Mouse (Mus musculus): ENCODE measurements around the gene B3gnt3. TPM values are rescaled to one million over a fixed set of nuclear protein-coding genes. Genes with fewer than 3 reads are reported as not detected.
A peak's percentile ranks its signal among the peaks of the same experiment; 100 is the strongest.

B3gnt3 gene
- total RNA-seq, 1 experiment: 1.3 TPM

GRCm38 (mm10) chr8:71692509-71692908 is 9.1 kb downstream of the B3gnt3 start:
- Histone ChIP-seq H3K9ac (ENCODE audit: insufficient read depth, low read depth, low read length, poor library complexity, severe bottlenecking) (no peak overlapping the region; the same call in 1 of the 2 replicates), H3K4me1 (ENCODE audit: control insufficient read depth in 2 of 2, insufficient read depth in 2 of 2, low read length in 2 of 2, poor library complexity in 1 of 2) (peaks cover 0 to 31% of the 10 kb centered on the region in 2 experiments; a peak in 2 of 4 replicates), H3K9me3 (ENCODE audit: control insufficient read depth, insufficient read depth, low read depth, low read length) (no peaks in the 10 kb centered on the region), H3K4me3 (ENCODE audit: insufficient read depth in 1 of 2, low read depth in 1 of 2, low read length in 2 of 2, poor library complexity in 1 of 2, severe bottlenecking in 1 of 2) (peak overlapping the region; percentile 13 to 56; a peak in 3 of 4 replicates), H3K36me3 (ENCODE audit: control insufficient read depth, insufficient read depth, low read length, poor library complexity, severe bottlenecking) (no peaks in the 10 kb centered on the region), H3K27ac (ENCODE audit: insufficient read depth, low read depth, low read length, poor library complexity, severe bottlenecking) (no peak overlapping the region)
- TF ChIP-seq ZC3H11A (IDR thresholded peaks at IDR 0.05; ENCODE audit: borderline replicate concordance, low read depth, low read length): no peak
- TF ChIP-seq ZNF384 (IDR thresholded peaks at IDR 0.05; ENCODE audit: low read depth, low read length): no peak
- in situ Hi-C loops (cut with MboI; ENCODE audit: low sequenced_read_pairs in 2 of 2, unreplicated experiment in 2 of 2): no loop called here
- DNase-seq (ENCODE audit: low read depth, low spot score): no peak

GRCm38 (mm10) chr8:71689028-71689427 is 12.6 kb downstream of the B3gnt3 start, which contains the start of gene Insl3:
Gene Insl3, plus strand, starts transcription at chr8:71689214.
- DNase-seq (ENCODE audit: low read depth, low spot score): no peak
- Histone ChIP-seq H3K36me3 (ENCODE audit: control insufficient read depth, insufficient read depth, low read length, poor library complexity, severe bottlenecking) (0 out of 2 replicates have a peak, but pooled peaks cover 2% of the 10 kb centered on the region), H3K9ac (ENCODE audit: insufficient read depth, low read depth, low read length, poor library complexity, severe bottlenecking) (peak within 1 kb of the TSS; percentile 25; the same call in 1 of the 2 replicates), H3K4me3 (ENCODE audit: insufficient read depth in 1 of 2, low read depth in 1 of 2, low read length in 2 of 2, poor library complexity in 1 of 2, severe bottlenecking in 1 of 2) (peak within 1 kb of the TSS; percentile 9 to 54; a peak in 3 of 4 replicates), H3K4me1 (ENCODE audit: control insufficient read depth in 2 of 2, insufficient read depth in 2 of 2, low read length in 2 of 2, poor library complexity in 1 of 2) (peaks cover 0 to 47% of the 10 kb centered on the region in 2 experiments; a peak in 2 of 4 replicates), H3K27ac (ENCODE audit: insufficient read depth, low read depth, low read length, poor library complexity, severe bottlenecking) (no peak within 1 kb of the TSS), H3K9me3 (ENCODE audit: control insufficient read depth, insufficient read depth, low read depth, low read length) (no peaks in the 10 kb centered on the region)
- TF ChIP-seq HCFC1 (IDR thresholded peaks at IDR 0.05; ENCODE audit: borderline replicate concordance, insufficient read depth, low read length) (no peak), ZC3H11A (IDR thresholded peaks at IDR 0.05; ENCODE audit: borderline replicate concordance, low read depth, low read length) (no peak)
- in situ Hi-C loops (cut with MboI; ENCODE audit: low sequenced_read_pairs in 2 of 2, unreplicated experiment in 2 of 2): no loop called here

- in situ Hi-C loops (cut with MboI; ENCODE audit: low sequenced_read_pairs in 2 of 2, unreplicated experiment in 2 of 2): no loop called here
- Histone ChIP-seq H3K27ac (ENCODE audit: insufficient read depth, low read depth, low read length, poor library complexity, severe bottlenecking) (no peak overlapping the region), H3K4me3 (ENCODE audit: insufficient read depth in 1 of 2, low read depth in 1 of 2, low read length in 2 of 2, poor library complexity in 1 of 2, severe bottlenecking in 1 of 2) (no peak overlapping the region; a peak in 1 of 4 replicates), H3K36me3 (ENCODE audit: control insufficient read depth, insufficient read depth, low read length, poor library complexity, severe bottlenecking) (peaks cover 8% of the 10 kb centered on the region; the same call in 1 of the 2 replicates), H3K9ac (ENCODE audit: insufficient read depth, low read depth, low read length, poor library complexity, severe bottlenecking) (no peak overlapping the region), H3K4me1 (ENCODE audit: control insufficient read depth in 2 of 2, insufficient read depth in 2 of 2, low read length in 2 of 2, poor library complexity in 1 of 2) (peaks cover 0 to 37% of the 10 kb centered on the region in 2 experiments; a peak in 2 of 4 replicates), H3K9me3 (ENCODE audit: control insufficient read depth, insufficient read depth, low read depth, low read length) (no peaks in the 10 kb centered on the region)
- no peak for TF ChIP-seq CHD2 (IDR thresholded peaks at IDR 0.05; ENCODE audit: low read depth, low read length)
- no peak for TF ChIP-seq ZNF384 (IDR thresholded peaks at IDR 0.05; ENCODE audit: low read depth, low read length)
- no peak for TF ChIP-seq MAFK (IDR thresholded peaks at IDR 0.05; ENCODE audit: insufficient read depth, low read depth, low read length)
- no peak for TF ChIP-seq HCFC1 (IDR thresholded peaks at IDR 0.05; ENCODE audit: borderline replicate concordance, insufficient read depth, low read length)
- TF ChIP-seq ZC3H11A (IDR thresholded peaks at IDR 0.05; ENCODE audit: borderline replicate concordance, low read depth, low read length): no peak
- DNase-seq (ENCODE audit: low read depth, low spot score): no peak
Measured at GRCm38 (mm10) chr8:71687616-71688015, 14.0 kb downstream of the B3gnt3 start.

GRCm38 (mm10) chr8:71686143-71686734 is 15.3 kb downstream of the B3gnt3 start:
- no peak overlapping the region for H3K27ac ChIP-seq (ENCODE audit: insufficient read depth, low read depth, low read length, poor library complexity, severe bottlenecking)
- peaks cover 0 to 41% of the 10 kb centered on the region in 2 experiments; a peak in 2 of 4 replicates for H3K4me1 ChIP-seq (ENCODE audit: control insufficient read depth in 2 of 2, insufficient read depth in 2 of 2, low read length in 2 of 2, poor library complexity in 1 of 2)
- H3K9me3 ChIP-seq (ENCODE audit: control insufficient read depth, insufficient read depth, low read depth, low read length): no peaks in the 10 kb centered on the region
- DNase-seq (ENCODE audit: low read depth, low spot score): no peak
- peak overlapping the region; percentile 58 to 60; a peak in 3 of 4 replicates for H3K4me3 ChIP-seq (ENCODE audit: insufficient read depth in 1 of 2, low read depth in 1 of 2, low read length in 2 of 2, poor library complexity in 1 of 2, severe bottlenecking in 1 of 2)
- H3K36me3 ChIP-seq (ENCODE audit: control insufficient read depth, insufficient read depth, low read length, poor library complexity, severe bottlenecking): peaks cover 9% of the 10 kb centered on the region; the same call in 1 of the 2 replicates
- no peak overlapping the region; the same call in 1 of the 2 replicates for H3K9ac ChIP-seq (ENCODE audit: insufficient read depth, low read depth, low read length, poor library complexity, severe bottlenecking)
- in situ Hi-C loops (cut with MboI; ENCODE audit: low sequenced_read_pairs in 2 of 2, unreplicated experiment in 2 of 2): no loop called here
- TF ChIP-seq ZC3H11A (IDR thresholded peaks at IDR 0.05; ENCODE audit: borderline replicate concordance, low read depth, low read length): no peak
- no peak for TF ChIP-seq ZNF384 (IDR thresholded peaks at IDR 0.05; ENCODE audit: low read depth, low read length)
- TF ChIP-seq CHD2 (IDR thresholded peaks at IDR 0.05; ENCODE audit: low read depth, low read length): no peak
- no peak for TF ChIP-seq HCFC1 (IDR thresholded peaks at IDR 0.05; ENCODE audit: borderline replicate concordance, insufficient read depth, low read length)
- TF ChIP-seq MAFK (IDR thresholded peaks at IDR 0.05; ENCODE audit: insufficient read depth, low read depth, low read length): no peak

Measured in ES-E14 (cell line).